In genomic region chr13:113101804-113102203, GRCm38 (mm10) we compare ENCODE assay signal across 21 mouse cellular contexts. TPM values are rescaled to one million over a fixed set of nuclear protein-coding genes. Genes with fewer than 3 reads are reported as not detected.
"Had no signal": no experiment of that assay in that cellular context is flagged by ENCODE, and none has a peak within 500 bp of the region (broad histone marks: within the 10 kb centered on the region; RNA-seq: fewer than 3 reads in every experiment).

No protein-coding gene starts in this region.

- H3K9me3 ChIP-seq: limb, embryonic 12.5 days; liver, embryonic 13.5 days; lung, embryonic 15.5 days; midbrain, embryonic 12.5 days; neural tube, embryonic 13.5 days; stomach, embryonic 15.5 days had no signal

- H3K4me3 ChIP-seq: limb, embryonic 12.5 days; liver, embryonic 13.5 days; lung, embryonic 15.5 days; midbrain, embryonic 12.5 days; neural tube, embryonic 13.5 days; stomach, embryonic 15.5 days had no signal

- ATAC-seq: liver, postnatal 0 days; midbrain, embryonic 16.5 days had no signal

- H3K9ac ChIP-seq: limb, embryonic 12.5 days; liver, embryonic 13.5 days; liver, postnatal 0 days; lung, embryonic 15.5 days; midbrain, embryonic 12.5 days; neural tube, embryonic 13.5 days; stomach, embryonic 15.5 days had no signal

- H3K27me3 ChIP-seq: lung, embryonic 15.5 days; midbrain, embryonic 12.5 days; neural tube, embryonic 13.5 days; stomach, embryonic 15.5 days had no signal

- H3K4me1 ChIP-seq: limb, embryonic 12.5 days; liver, embryonic 13.5 days; lung, embryonic 15.5 days; midbrain, embryonic 12.5 days; neural tube, embryonic 13.5 days; stomach, embryonic 15.5 days had no signal

- H3K36me3 ChIP-seq: limb, embryonic 12.5 days; liver, embryonic 13.5 days; lung, embryonic 15.5 days; midbrain, embryonic 12.5 days; neural tube, embryonic 13.5 days; stomach, embryonic 15.5 days had no signal

- DNase-seq: kidney, adult 11 months; kidney, adult 9 months; kidney, postnatal 36 days; layer of hippocampus, adult 9-11 months; liver; liver, embryonic 13.5 days; liver, postnatal 0 days; lung, postnatal 14 days; right cerebral cortex, postnatal 14 days; thymus, postnatal 36 days had no signal

- H3K27ac ChIP-seq: kidney, postnatal 0 days; limb, embryonic 12.5 days; liver, embryonic 13.5 days; lung, embryonic 15.5 days; macrophage; midbrain, embryonic 12.5 days; neural tube, embryonic 13.5 days; stomach, embryonic 15.5 days had no signal

- H3K4me2 ChIP-seq: limb, embryonic 12.5 days; liver, embryonic 13.5 days; lung, embryonic 15.5 days; midbrain, embryonic 12.5 days; neural tube, embryonic 13.5 days; stomach, embryonic 15.5 days had no signal

RNA-seq across cellular contexts. Expression of gene Gzma, which starts 1.0 kb away (rescaled TPM):
- total RNA-seq: layer of hippocampus, adult 18-20 months; left cerebral cortex, postnatal 36 days had no signal
- polyA plus RNA-seq: limb, embryonic 12.5 days; liver, embryonic 13.5 days; macrophage; midbrain, embryonic 12.5 days; midbrain, embryonic 16.5 days; neural tube, embryonic 13.5 days had no signal

RNA-seq across cellular contexts. Expression of gene Gpx8, which starts 55.6 kb away (rescaled TPM):
- total RNA-seq: megakaryocyte-erythroid progenitor cell, adult 5-6 weeks had no signal
- polyA plus RNA-seq: macrophage had no signal
